In genomic region chr5:74252672-74253286, GRCm38 (mm10) we compare ENCODE assay signal across 13 mouse cellular contexts. TPM values are rescaled to one million over a fixed set of nuclear protein-coding genes. Genes with fewer than 3 reads are reported as not detected.
DNase-seq lines count a peak whose midpoint lies in the region; ATAC-seq and TF ChIP-seq lines count a peak whose summit lies in the region.
"Had no signal": no experiment of that assay in that cellular context is flagged by ENCODE, and none has a peak within 500 bp of the region (broad histone marks: within the 10 kb centered on the region; RNA-seq: fewer than 3 reads in every experiment).

No protein-coding gene starts in this region.

- no peak overlapping the region for H3K9ac ChIP-seq in forebrain, embryonic 16.5 days (replicated peaks; ENCODE audit: low read depth, low read length)
- no peak overlapping the region for H3K9ac ChIP-seq in midbrain, embryonic 14.5 days (replicated peaks; ENCODE audit: low read length)
- H3K9ac ChIP-seq in liver, postnatal 0 days (replicated peaks): no peak overlapping the region
- H3K9ac ChIP-seq: limb, embryonic 12.5 days; midbrain, embryonic 13.5 days had no signal

- peak; percentile 72 for ATAC-seq in forebrain, embryonic 16.5 days
- ATAC-seq in midbrain, embryonic 14.5 days (ENCODE audit: low FRiP score, low TSS enrichment): no peak
- no peak for ATAC-seq in liver, postnatal 0 days
- ATAC-seq: midbrain, embryonic 13.5 days had no signal

- no peak overlapping the region for H3K4me2 ChIP-seq in forebrain, embryonic 16.5 days (ENCODE audit: low read length)
- H3K4me2 ChIP-seq in midbrain, embryonic 14.5 days (ENCODE audit: low read length): no peak overlapping the region
- H3K4me2 ChIP-seq in liver, postnatal 0 days (ENCODE audit: low read depth, low read length): no peak overlapping the region
- H3K4me2 ChIP-seq: limb, embryonic 12.5 days; midbrain, embryonic 13.5 days had no signal

- WGBS in cerebellum, adult 2 months: 17% methylated on average over 6 of the region's 6 CpGs
- WGBS in forebrain, embryonic 16.5 days: 81% methylated on average over 6 of the region's 6 CpGs
- WGBS in limb, embryonic 10.5 days: 83% methylated on average over 6 of the region's 6 CpGs
- WGBS in midbrain, embryonic 14.5 days: 86% methylated on average over 6 of the region's 6 CpGs
- 77% methylated on average over 6 of the region's 6 CpGs for WGBS in liver, postnatal 0 days (ENCODE audit: insufficient replicate concordance)

- TF ChIP-seq CTCF in cerebellum, adult 2 months (IDR thresholded peaks at IDR 0.05; ENCODE audit: borderline replicate concordance, insufficient read depth, low read depth, low read length): no peak
- TF ChIP-seq CTCF in liver, postnatal 0 days (IDR thresholded peaks at IDR 0.05; ENCODE audit: low read depth): no peak

- TF ChIP-seq EP300 in liver, postnatal 0 days (IDR thresholded peaks at IDR 0.05; ENCODE audit: low read depth): no peak

- peak; percentile 45; the same call in 1 of the 2 replicates for TF ChIP-seq POLR2A in cerebellum, adult 2 months (IDR thresholded peaks at IDR 0.05; ENCODE audit: borderline replicate concordance, insufficient read depth, low read length)

- peak; percentile 73 for DNase-seq in layer of hippocampus, adult 11-12 months (ENCODE audit: low spot score)
- DNase-seq in layer of hippocampus, postnatal 10 days (ENCODE audit: low spot score in 2 of 2): no peak
- DNase-seq in cerebellum, adult 2 months: peak; percentile 76 to 93
- DNase-seq in limb, embryonic 10.5 days (ENCODE audit: low spot score): no peak
- DNase-seq in adrenal gland, postnatal 25 days: no peak
- DNase-seq in midbrain, embryonic 14.5 days: no peak
- no peak for DNase-seq in liver, postnatal 0 days
- DNase-seq: adrenal gland, postnatal 36 days; heart, postnatal 10 days; thymus, postnatal 4 days had no signal

- H3K4me3 ChIP-seq in cerebellum, adult 2 months (replicated peaks; ENCODE audit: insufficient read depth, low read depth, low read length): no peak overlapping the region
- H3K4me3 ChIP-seq in forebrain, embryonic 16.5 days (replicated peaks; ENCODE audit: low read length): no peak overlapping the region
- H3K4me3 ChIP-seq in limb, embryonic 10.5 days: no peak overlapping the region
- no peak overlapping the region for H3K4me3 ChIP-seq in midbrain, embryonic 14.5 days (replicated peaks; ENCODE audit: low read depth, low read length)
- H3K4me3 ChIP-seq in liver, postnatal 0 days (ENCODE audit: low read depth, low read length): no peak overlapping the region
- H3K4me3 ChIP-seq: limb, embryonic 12.5 days; midbrain, embryonic 13.5 days had no signal

- H3K36me3 ChIP-seq in forebrain, embryonic 16.5 days (ENCODE audit: control insufficient read depth, insufficient read depth): no peaks in the 10 kb centered on the region
- H3K36me3 ChIP-seq in limb, embryonic 10.5 days: no peaks in the 10 kb centered on the region
- no peaks in the 10 kb centered on the region for H3K36me3 ChIP-seq in midbrain, embryonic 14.5 days (ENCODE audit: control insufficient read depth, insufficient read depth, low read length)
- no peaks in the 10 kb centered on the region for H3K36me3 ChIP-seq in liver, postnatal 0 days (replicated peaks; ENCODE audit: insufficient read depth, low read length)
- H3K36me3 ChIP-seq: limb, embryonic 12.5 days; midbrain, embryonic 13.5 days had no signal

- H3K27me3 ChIP-seq in cerebellum, adult 2 months (ENCODE audit: control insufficient read depth, insufficient read depth, low read length): no peaks in the 10 kb centered on the region
- no peaks in the 10 kb centered on the region for H3K27me3 ChIP-seq in forebrain, embryonic 16.5 days (replicated peaks; ENCODE audit: control insufficient read depth, insufficient read depth, low read length)
- no peaks in the 10 kb centered on the region for H3K27me3 ChIP-seq in limb, embryonic 10.5 days (ENCODE audit: low read depth, poor library complexity, severe bottlenecking)
- H3K27me3 ChIP-seq in midbrain, embryonic 14.5 days (ENCODE audit: control insufficient read depth, insufficient read depth, low read length): no peaks in the 10 kb centered on the region
- no peaks in the 10 kb centered on the region for H3K27me3 ChIP-seq in liver, postnatal 0 days (ENCODE audit: insufficient read depth, low read length)
- H3K27me3 ChIP-seq: limb, embryonic 12.5 days; midbrain, embryonic 13.5 days had no signal

- peaks cover 40% of the 10 kb centered on the region for H3K4me1 ChIP-seq in cerebellum, adult 2 months (ENCODE audit: control insufficient read depth, insufficient read depth, low read length)
- peaks cover 7% of the 10 kb centered on the region for H3K4me1 ChIP-seq in forebrain, embryonic 16.5 days (replicated peaks; ENCODE audit: control insufficient read depth, insufficient read depth, low read length)
- peaks cover 56% of the 10 kb centered on the region for H3K4me1 ChIP-seq in limb, embryonic 10.5 days
- H3K4me1 ChIP-seq in midbrain, embryonic 14.5 days (ENCODE audit: control insufficient read depth, insufficient read depth, low read length): no peaks in the 10 kb centered on the region
- no peaks in the 10 kb centered on the region; the same call in 1 of the 2 replicates for H3K4me1 ChIP-seq in liver, postnatal 0 days (ENCODE audit: insufficient read depth)
- H3K4me1 ChIP-seq: midbrain, embryonic 13.5 days had no signal

- peak overlapping the region; percentile 95 for H3K27ac ChIP-seq in cerebellum, adult 2 months (ENCODE audit: insufficient read depth, low read length)
- H3K27ac ChIP-seq in forebrain, embryonic 16.5 days (ENCODE audit: low read length): no peak overlapping the region
- peak overlapping the region; percentile 81 for H3K27ac ChIP-seq in limb, embryonic 10.5 days
- H3K27ac ChIP-seq in midbrain, embryonic 14.5 days (replicated peaks; ENCODE audit: low read depth, low read length): no peak overlapping the region
- H3K27ac ChIP-seq in liver, postnatal 0 days (ENCODE audit: low read depth): no peak overlapping the region
- H3K27ac ChIP-seq: midbrain, embryonic 13.5 days had no signal

- H3K9me3 ChIP-seq in forebrain, embryonic 16.5 days (ENCODE audit: control insufficient read depth, low read length): no peaks in the 10 kb centered on the region
- no peaks in the 10 kb centered on the region for H3K9me3 ChIP-seq in limb, embryonic 10.5 days (replicated peaks)
- no peaks in the 10 kb centered on the region for H3K9me3 ChIP-seq in midbrain, embryonic 14.5 days (ENCODE audit: control insufficient read depth, low read length)
- no peaks in the 10 kb centered on the region for H3K9me3 ChIP-seq in liver, postnatal 0 days (ENCODE audit: low read length)
- H3K9me3 ChIP-seq: limb, embryonic 12.5 days; midbrain, embryonic 13.5 days had no signal

RNA-seq across cellular contexts. Expression of gene Rasl11b, which starts 57.7 kb away (rescaled TPM):
- total RNA-seq in layer of hippocampus, postnatal 10 days (2021): 10 to 100 TPM; 44.4 to 48.5 TPM
- polyA plus RNA-seq in cerebellum, adult 2 months (2012; rRNA removed): 40.7 and 44.3 TPM in 2 replicates
- polyA plus RNA-seq in forebrain, embryonic 16.5 days (2015; fragmentation: Nextera tagmentation; extraction: Ambion mirVana): 31.2 and 41.5 TPM in 2 replicates
- polyA plus RNA-seq in limb, embryonic 10.5 days (2016; fragmentation: Nextera tagmentation; extraction: Ambion mirVana): 40.7 and 91.2 TPM in 2 replicates
- total RNA-seq in adrenal gland, postnatal 25 days (2021): 14.7 and 20.1 TPM in 2 replicates
- 11.4 and 13.6 TPM in 2 replicates for polyA plus RNA-seq in midbrain, embryonic 14.5 days (2014; fragmentation: Nextera tagmentation; extraction: Ambion mirVana)
- 9.4 and 9.6 TPM in 2 replicates for polyA plus RNA-seq in liver, postnatal 0 days (2015; fragmentation: Nextera tagmentation; extraction: Ambion mirVana)

Comparison
In these comparisons a context has a peak if more than half of its experiments do, and no peak if none do; other contexts are left out.
1. DNase-seq: peak in layer of hippocampus, adult 11-12 months (single experiment) and cerebellum, adult 2 months (2 of 2); none in layer of hippocampus, postnatal 10 days (0 of 2), limb, embryonic 10.5 days (single experiment), adrenal gland, postnatal 25 days (single experiment), midbrain, embryonic 14.5 days (single experiment) and liver, postnatal 0 days (single experiment).
2. H3K27ac ChIP-seq: peak in cerebellum, adult 2 months (single experiment) and limb, embryonic 10.5 days (single experiment); none in forebrain, embryonic 16.5 days (single experiment), midbrain, embryonic 14.5 days (single experiment) and liver, postnatal 0 days (single experiment).